Mouse (Mus musculus): ENCODE measurements at regions not wholly inside any gene's neighbourhood (a gene's known extent, or its start where the extent isn't known, plus 50 kb on each side); places are given as distances from the start of the nearest gene placed in this dataset.

GRCm38 (mm10) chr2:46106991-46107390 is 989.8 kb upstream of the Zeb2 start:
- Histone ChIP-seq H3K36me3 (ENCODE audit: control insufficient read depth in 1 of 2, insufficient read depth in 2 of 2, low read length in 2 of 2) (no peaks in the 10 kb centered on the region), H3K27ac (ENCODE audit: control insufficient read depth, low read depth, low read length) (no peak overlapping the region), H3K4me1 (ENCODE audit: control insufficient read depth in 1 of 2, insufficient read depth in 2 of 2, low read length in 2 of 2) (no peaks in the 10 kb centered on the region), H3K27me3 (ENCODE audit: control insufficient read depth in 1 of 2, insufficient read depth in 2 of 2, low read length in 2 of 2) (no peaks in the 10 kb centered on the region), H3K9me3 (replicated peaks; ENCODE audit: insufficient read depth, low read length) (no peaks in the 10 kb centered on the region), H3K4me3 (ENCODE audit: control insufficient read depth in 1 of 2, insufficient read depth in 1 of 2, low read depth in 2 of 2, low read length in 2 of 2) (no peak overlapping the region), H3K9ac (ENCODE audit: control insufficient read depth, low read depth, low read length, poor library complexity, severe bottlenecking) (no peak overlapping the region), H3K79me2 (ENCODE audit: control insufficient read depth, insufficient read depth, low read length, poor library complexity) (no peaks in the 10 kb centered on the region)
- DNase-seq (ENCODE audit: low read depth, low spot score): no peak
- TF ChIP-seq SIN3A (IDR thresholded peaks at IDR 0.05; ENCODE audit: low read length) (no peak), USF1 (IDR thresholded peaks at IDR 0.05; ENCODE audit: low read depth, low read length) (no peak)

- peaks cover 0 to 2% of the 10 kb centered on the region in 2 experiments; a peak in 2 of 4 replicates for H3K36me3 ChIP-seq (ENCODE audit: control insufficient read depth in 1 of 2, insufficient read depth in 2 of 2, low read length in 2 of 2)
- no peaks in the 10 kb centered on the region for H3K27me3 ChIP-seq (ENCODE audit: control insufficient read depth in 1 of 2, insufficient read depth in 2 of 2, low read length in 2 of 2)
- no peaks in the 10 kb centered on the region; a peak in 1 of 4 replicates for H3K4me1 ChIP-seq (ENCODE audit: control insufficient read depth in 1 of 2, insufficient read depth in 2 of 2, low read length in 2 of 2)
- no peaks in the 10 kb centered on the region for H3K79me2 ChIP-seq (ENCODE audit: control insufficient read depth, insufficient read depth, low read length, poor library complexity)
- DNase-seq (ENCODE audit: low read depth, low spot score): peak; percentile 26
- H3K27ac ChIP-seq (ENCODE audit: control insufficient read depth, low read depth, low read length): no peak overlapping the region
- no peak overlapping the region for H3K4me3 ChIP-seq (ENCODE audit: control insufficient read depth in 1 of 2, insufficient read depth in 1 of 2, low read depth in 2 of 2, low read length in 2 of 2)
- H3K9ac ChIP-seq (ENCODE audit: control insufficient read depth, low read depth, low read length, poor library complexity, severe bottlenecking): no peak overlapping the region
- no peaks in the 10 kb centered on the region for H3K9me3 ChIP-seq (replicated peaks; ENCODE audit: insufficient read depth, low read length)
- TF ChIP-seq HCFC1 (IDR thresholded peaks at IDR 0.05; ENCODE audit: low read depth, low read length) (no peak), GATA1 (IDR thresholded peaks at IDR 0.05; ENCODE audit: low read depth, low read length) (peak; percentile 34; the same call in 1 of the 2 replicates), JUND (IDR thresholded peaks at IDR 0.05; ENCODE audit: low read depth, low read length) (no peak), POLR2AphosphoS5 (IDR thresholded peaks at IDR 0.05; ENCODE audit: borderline replicate concordance, low read depth, low read length) (no peak), USF2 (IDR thresholded peaks at IDR 0.05; ENCODE audit: borderline replicate concordance in 1 of 2, insufficient read depth in 1 of 2, low read depth in 1 of 2, low read length in 2 of 2) (no peak), NRF1 (IDR thresholded peaks at IDR 0.05; ENCODE audit: insufficient read depth, low read depth, low read length, poor library complexity, severe bottlenecking) (no peak), TCF12 (IDR thresholded peaks at IDR 0.05; ENCODE audit: low read depth, low read length) (no peak), USF1 (IDR thresholded peaks at IDR 0.05; ENCODE audit: low read depth, low read length) (peak; percentile 57; the same call in 1 of the 2 replicates), CHD2 (IDR thresholded peaks at IDR 0.05; ENCODE audit: low read length) (no peak), ZKSCAN1 (IDR thresholded peaks at IDR 0.05; ENCODE audit: low read depth, low read length) (no peak), RAD21 (IDR thresholded peaks at IDR 0.05; ENCODE audit: low read depth, low read length) (no peak), GABPA (IDR thresholded peaks at IDR 0.05; ENCODE audit: low read depth, low read length) (no peak), EP300 (IDR thresholded peaks at IDR 0.05; ENCODE audit: low read depth in 1 of 2, low read length in 2 of 2) (no peak), BHLHE40 (IDR thresholded peaks at IDR 0.05; ENCODE audit: borderline replicate concordance, low read depth, low read length) (peak; percentile 95), MAZ (IDR thresholded peaks at IDR 0.05; ENCODE audit: low read depth, low read length) (no peak)
These were observed 948.0 kb upstream of the Zeb2 start for GRCm38 (mm10) chr2:46065034-46065802.
